Mouse (Mus musculus) stomach, postnatal 0 days (tissue): ENCODE data around the gene Gpd1l. TPM values are rescaled to one million over a fixed set of nuclear protein-coding genes. Genes with fewer than 3 reads are reported as not detected.

Experiments used
- ATAC-seq: fragments of 200-750 bp; cut with Nextera tagmentation; 2 replicates; pipeline ENCODE4 v1.8.0; 2017; ENCODE audit not compliant: low FRiP score, low TSS enrichment
- DNase-seq: peaks from one replicate; pipeline ENCODE4 v3.0.0-alpha.2; 2016; ENCODE audit warnings: low spot score
- H3K27ac ChIP-seq: fragments of 300-500 bp; sonication (generic); replicated peaks from 2 replicates; pipeline ENCODE4 v1.5.1; 2014; ENCODE audit warnings: mild to moderate bottlenecking, control low read depth
- H3K27me3 ChIP-seq: fragments of 300-500 bp; sonication (generic); 2 replicates; pipeline ENCODE4 v1.6.1; 2014; ENCODE audit warnings: low read length; ENCODE audit not compliant: control insufficient read depth, insufficient read depth
- H3K36me3 ChIP-seq: fragments of 300-500 bp; sonication (generic); 2 replicates; pipeline ENCODE4 v1.6.1; 2014; ENCODE audit warnings: low read length, mixed read lengths; ENCODE audit not compliant: control insufficient read depth, insufficient read depth
- H3K4me1 ChIP-seq: fragments of 300-500 bp; sonication (generic); replicated peaks from 2 replicates; pipeline ENCODE4 v1.6.1; 2014; ENCODE audit warnings: antibody characterized with exemption; ENCODE audit not compliant: control insufficient read depth, insufficient read depth
- H3K4me2 ChIP-seq: fragments of 300-500 bp; sonication (generic); replicated peaks from 2 replicates; pipeline ENCODE4 v1.6.1; 2014; ENCODE audit warnings: low read depth, mild to moderate bottlenecking, control low read depth, moderate library complexity
- H3K4me3 ChIP-seq: fragments of 300-500 bp; sonication (generic); 2 replicates; pipeline ENCODE4 v1.5.1; 2014; ENCODE audit warnings: low read depth, low read length, control low read depth
- H3K9ac ChIP-seq: fragments of 300-500 bp; sonication (generic); 2 replicates; pipeline ENCODE4 v1.6.1; 2014; ENCODE audit warnings: mild to moderate bottlenecking, low read length, control low read depth, mixed read lengths
- H3K9me3 ChIP-seq: fragments of 300-500 bp; sonication (generic); 2 replicates; pipeline ENCODE4 v1.6.1; 2016; ENCODE audit warnings: low read length; ENCODE audit not compliant: control insufficient read depth
- CTCF ChIP-seq: IDR thresholded peaks from 2 replicates; pipeline ENCODE4 v1.5.1; 2016; ENCODE audit warnings: antibody characterized with exemption, low read depth, mild to moderate bottlenecking, moderate library complexity
- EP300 ChIP-seq: optimal IDR thresholded peaks from 2 replicates; pipeline ENCODE3; 2016; ENCODE audit warnings: antibody characterized with exemption
- WGBS: fragments of 180-500 bp; shearing (Covaris S2); extraction: QIAGEN DNeasy Blood & Tissue Kit; methylation state at CpG from one replicate; pipeline ENCODE4 v1.1.7; 2014; 5-methylcytosine and 5-hydroxymethylcytosine counted together
- polyA plus RNA-seq: library from polyadenylated mRNA; unstranded; fragments of >200 nt; fragmentation: Nextera tagmentation; extraction: Ambion mirVana; gene quantifications from 2 replicates; pipeline ENCODE4 v1.2.1, GENCODE M21; 2015

Gpd1l gene
- polyA plus RNA-seq, 1 experiment from 2014 or later: 17.3 TPM

DNA sequence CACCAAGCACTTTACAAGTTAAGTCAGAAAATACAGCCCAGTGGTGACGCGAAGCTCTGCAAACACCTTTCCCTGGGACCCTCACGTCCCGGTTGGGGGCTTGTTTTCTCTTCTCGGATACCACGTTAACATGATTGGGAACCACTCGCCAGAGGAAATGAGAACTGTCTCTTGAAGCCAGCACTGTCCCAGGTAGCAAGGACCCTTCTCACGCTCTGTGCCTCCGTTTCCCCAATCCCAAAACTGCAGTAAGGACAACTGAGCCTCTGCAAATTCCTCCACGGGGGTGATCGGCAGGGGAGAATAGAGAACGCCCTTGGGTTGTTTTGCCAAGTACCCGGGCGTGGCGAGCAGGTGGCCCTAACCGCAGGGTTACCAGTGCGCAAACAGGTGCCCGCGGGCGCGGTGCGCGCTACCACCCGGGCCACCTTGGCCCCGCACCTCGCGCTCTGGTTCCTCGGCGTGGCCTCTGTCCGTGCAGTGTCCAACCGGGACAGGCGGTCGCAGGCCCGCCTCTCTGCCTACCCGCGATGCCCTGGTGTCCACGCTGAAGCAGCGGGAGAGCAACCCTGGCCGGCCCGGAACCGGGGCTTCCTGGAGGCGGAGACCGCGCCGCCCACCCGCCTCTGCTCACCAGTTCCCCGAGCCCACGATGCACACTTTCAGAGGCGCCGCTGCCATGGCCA, 607 bp downstream of the Gpd1l start:
- Histone ChIP-seq H3K9me3 (no peaks in the 10 kb centered on the region), H3K27me3 (no peaks in the 10 kb centered on the region), H3K27ac (peak overlapping the region; percentile 88), H3K9ac (peak overlapping the region; percentile 74), H3K4me2 (peak overlapping the region; percentile 92), H3K4me1 (0 out of 2 replicates have a peak, but pooled peaks cover 5% of the 10 kb centered on the region), H3K36me3 (no peaks in the 10 kb centered on the region), H3K4me3 (peak overlapping the region; percentile 78)
- DNase-seq: peak; percentile 72
- ATAC-seq: peak; percentile 57
- under 1% methylated on average over 41 of the region's 50 CpGs for WGBS
- no peak for TF ChIP-seq EP300
- no peak for TF ChIP-seq CTCF

DNA sequence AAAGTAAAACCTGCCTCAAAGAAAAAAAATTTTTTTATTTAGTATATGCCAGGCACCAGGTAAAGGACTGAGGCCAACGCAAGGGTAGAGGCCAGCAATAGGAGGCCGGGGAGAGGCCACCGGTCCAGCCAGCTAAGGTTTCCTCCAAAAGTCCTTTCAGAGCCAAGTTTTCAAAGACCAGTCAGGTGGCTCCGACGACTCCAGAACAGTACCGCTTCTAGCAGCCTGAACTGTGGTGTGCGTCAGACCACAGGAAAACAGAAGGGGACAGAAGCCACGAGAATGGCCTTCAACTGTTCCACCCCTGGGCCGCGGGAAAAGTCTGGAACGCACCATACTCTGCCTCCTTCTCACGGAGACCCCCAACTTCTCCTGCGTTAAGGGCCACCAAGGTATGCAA, 1.2 kb downstream of the Gpd1l start:
- H3K4me2 ChIP-seq: peak overlapping the region; percentile 92
- peak overlapping the region; percentile 78 for H3K4me3 ChIP-seq
- H3K9me3 ChIP-seq: no peaks in the 10 kb centered on the region
- 0 out of 2 replicates have a peak, but pooled peaks cover 5% of the 10 kb centered on the region for H3K4me1 ChIP-seq
- no peak overlapping the region; the same call in 1 of the 2 replicates for H3K27ac ChIP-seq
- no peak for ATAC-seq
- H3K36me3 ChIP-seq: no peaks in the 10 kb centered on the region
- H3K9ac ChIP-seq: peak overlapping the region; percentile 74
- no peak for TF ChIP-seq CTCF
- TF ChIP-seq EP300: no peak
- peak; percentile 40 for DNase-seq
- no peaks in the 10 kb centered on the region for H3K27me3 ChIP-seq
- 19% methylated on average over 13 of the region's 13 CpGs for WGBS

DNA sequence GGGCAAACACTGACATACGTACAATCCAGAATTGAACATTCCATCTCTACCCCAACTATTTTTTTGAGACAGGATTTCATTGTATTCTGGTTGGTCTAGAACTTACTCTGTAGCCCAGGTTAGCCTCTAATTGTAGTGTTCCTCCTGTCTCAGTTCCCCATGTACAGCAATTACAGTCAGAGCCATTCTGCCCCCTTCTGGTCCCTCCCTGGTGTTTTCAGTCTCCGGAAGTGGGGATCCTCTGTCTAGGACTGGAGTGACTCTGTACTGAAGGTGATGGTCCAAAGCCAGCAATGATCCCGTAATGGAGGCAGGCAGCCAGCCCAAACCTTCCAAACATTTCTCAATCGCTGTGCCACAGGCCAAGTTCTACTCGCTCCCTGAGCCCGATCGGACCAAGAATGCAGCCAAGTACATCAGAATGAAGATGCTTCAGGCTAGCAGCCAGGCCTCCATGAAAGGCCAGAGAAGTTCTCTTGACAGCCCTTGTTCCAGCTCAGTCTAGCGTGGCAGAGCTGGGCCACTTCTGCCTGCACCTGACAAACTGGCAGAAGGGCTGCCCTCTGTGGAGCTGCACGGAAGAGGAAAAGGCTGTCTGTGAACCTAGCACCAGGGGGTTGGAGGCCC, 3.2 kb downstream of the Gpd1l start:
- Histone ChIP-seq H3K4me2 (no peak overlapping the region), H3K4me3 (no peak overlapping the region), H3K27me3 (no peaks in the 10 kb centered on the region), H3K9me3 (no peaks in the 10 kb centered on the region), H3K27ac (no peak overlapping the region), H3K36me3 (no peaks in the 10 kb centered on the region), H3K9ac (no peak overlapping the region), H3K4me1 (0 out of 2 replicates have a peak, but pooled peaks cover 5% of the 10 kb centered on the region)
- TF ChIP-seq EP300 (no peak), CTCF (peak; percentile 51)
- no peak for ATAC-seq
- 61% methylated on average over 9 of the region's 9 CpGs for WGBS
- peak; percentile 26 for DNase-seq

DNA sequence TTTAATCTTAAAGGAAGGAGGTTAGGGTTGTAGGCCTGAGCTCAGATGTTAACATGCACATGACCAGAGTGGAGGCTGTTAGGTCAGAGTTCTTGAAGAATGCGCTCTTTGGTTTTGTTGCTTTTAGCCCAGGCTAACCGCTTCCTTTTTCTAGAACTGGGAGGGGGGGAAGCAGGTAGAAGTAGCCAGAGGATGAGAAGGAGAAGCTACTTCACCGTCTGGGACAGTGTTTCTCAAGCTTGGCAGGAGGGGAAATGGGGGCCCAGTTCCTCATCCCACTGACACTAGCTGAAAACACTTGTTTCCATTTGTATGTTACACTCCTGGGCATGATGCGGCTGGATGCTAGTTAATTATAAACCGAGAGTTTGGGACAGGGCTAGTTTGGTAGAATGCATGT, 8.2 kb downstream of the Gpd1l start:
- no peaks in the 10 kb centered on the region for H3K27me3 ChIP-seq
- H3K4me3 ChIP-seq: no peak overlapping the region
- ATAC-seq: no peak
- WGBS: 80% methylated on average over 5 of the region's 5 CpGs
- DNase-seq: no peak
- H3K4me2 ChIP-seq: no peak overlapping the region
- H3K4me1 ChIP-seq: no peaks in the 10 kb centered on the region
- TF ChIP-seq EP300 (no peak), CTCF (no peak)
- H3K27ac ChIP-seq: no peak overlapping the region
- H3K36me3 ChIP-seq: no peaks in the 10 kb centered on the region
- H3K9me3 ChIP-seq: no peaks in the 10 kb centered on the region
- no peak overlapping the region for H3K9ac ChIP-seq

DNA sequence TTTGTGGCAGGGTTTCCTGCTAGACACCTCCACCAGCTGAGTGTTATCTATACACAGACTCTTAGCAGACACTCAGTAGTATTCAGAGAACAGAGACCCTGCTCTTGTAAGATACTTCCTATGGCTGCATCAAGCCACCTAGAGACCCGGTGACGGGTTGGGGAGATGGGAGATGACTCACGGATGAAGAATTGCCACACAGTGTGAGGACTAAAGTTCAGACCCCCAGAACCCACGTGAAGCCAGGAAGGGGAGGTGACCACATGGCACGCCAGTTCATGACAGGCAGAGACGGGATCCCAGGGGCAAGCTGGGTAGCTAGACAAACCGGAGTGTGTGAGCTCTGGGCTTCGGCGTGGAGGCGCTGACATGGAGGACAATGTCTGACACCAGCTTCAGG, 8.7 kb downstream of the Gpd1l start:
- H3K27me3 ChIP-seq: no peaks in the 10 kb centered on the region
- 80% methylated on average over 10 of the region's 10 CpGs for WGBS
- ATAC-seq: no peak
- DNase-seq: no peak
- no peaks in the 10 kb centered on the region for H3K36me3 ChIP-seq
- no peak overlapping the region for H3K4me3 ChIP-seq
- H3K27ac ChIP-seq: no peak overlapping the region
- H3K9me3 ChIP-seq: no peaks in the 10 kb centered on the region
- H3K4me1 ChIP-seq: no peaks in the 10 kb centered on the region
- no peak overlapping the region for H3K4me2 ChIP-seq
- TF ChIP-seq EP300: no peak
- no peak for TF ChIP-seq CTCF
- H3K9ac ChIP-seq: no peak overlapping the region

DNA sequence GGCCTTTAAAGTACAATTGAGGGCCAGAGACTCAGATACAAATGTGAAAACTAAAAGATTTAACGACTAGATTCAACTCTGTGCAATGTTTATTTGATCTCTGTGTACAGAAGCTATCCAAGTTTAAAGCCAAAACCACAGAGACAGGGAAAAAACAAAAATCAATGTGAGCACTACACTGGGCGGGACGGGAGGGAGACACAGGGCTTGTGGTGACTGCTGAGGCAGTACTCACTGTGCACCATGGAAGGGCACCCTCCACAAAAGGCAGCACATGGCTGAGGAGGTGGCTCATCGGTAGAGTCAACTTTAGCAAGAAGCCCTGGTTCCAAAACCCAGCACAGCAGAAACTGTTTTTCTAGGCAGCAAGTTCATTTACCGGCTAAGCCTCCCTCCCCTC, 9.3 kb downstream of the Gpd1l start:
- no peak overlapping the region for H3K27ac ChIP-seq
- H3K4me3 ChIP-seq: no peak overlapping the region
- no peak for TF ChIP-seq EP300
- no peak for TF ChIP-seq CTCF
- WGBS: 36% methylated on average over 5 of the region's 5 CpGs
- ATAC-seq (no peak), DNase-seq (no peak)
- no peak overlapping the region for H3K4me2 ChIP-seq
- H3K27me3 ChIP-seq: no peaks in the 10 kb centered on the region
- no peaks in the 10 kb centered on the region for H3K9me3 ChIP-seq
- no peaks in the 10 kb centered on the region for H3K4me1 ChIP-seq
- H3K9ac ChIP-seq: no peak overlapping the region
- no peaks in the 10 kb centered on the region for H3K36me3 ChIP-seq
